Mouse (Mus musculus) MEL (cell line): Measurements from ENCODE around the gene Plxnc1.

ENCODE experiments used
- CTCF ChIP-seq, 3 experiments: IDR thresholded peaks in 2 of 3; conservative IDR thresholded peaks in 1 of 3; 2 replicates each; pipeline ENCODE4 v1.5.1; 2011 to 2012; ENCODE audit warnings: low read length in 3 of 3, low read depth in 2 of 3, mild to moderate bottlenecking in 2 of 3, improper control_type of control experiment in 1 of 3, inconsistent platforms in 1 of 3, mixed read lengths in 1 of 3, moderate library complexity in 1 of 3; ENCODE audit not compliant: control insufficient read depth in 1 of 3, insufficient read depth in 1 of 3, poor library complexity in 1 of 3, severe bottlenecking in 1 of 3
- EP300 ChIP-seq, 2 experiments: IDR thresholded peaks; 2 replicates each; pipeline ENCODE4 v1.6.1; 2011; ENCODE audit warnings: improper control_type of control experiment in 2 of 2, low read length in 2 of 2, low read depth in 1 of 2, mild to moderate bottlenecking in 1 of 2
- HCFC1 ChIP-seq: IDR thresholded peaks from 2 replicates; pipeline ENCODE4 v1.6.1; 2012; ENCODE audit warnings: low read depth, mild to moderate bottlenecking, inconsistent platforms, low read length, improper control_type of control experiment, moderate library complexity
- MAZ ChIP-seq: IDR thresholded peaks from 2 replicates; pipeline ENCODE4 v1.6.1; 2012; ENCODE audit warnings: low read depth, mild to moderate bottlenecking, inconsistent platforms, low read length, improper control_type of control experiment
- NRF1 ChIP-seq: IDR thresholded peaks from 2 replicates; pipeline ENCODE4 v1.6.1; 2014; ENCODE audit warnings: low read depth, mild to moderate bottlenecking, inconsistent platforms, low read length, improper control_type of control experiment, moderate library complexity; ENCODE audit not compliant: poor library complexity, insufficient read depth, severe bottlenecking
- POLR2A ChIP-seq, 2 experiments: IDR thresholded peaks; 2 replicates each; pipeline ENCODE4 v1.6.1; 2011 to 2012; ENCODE audit warnings: low read length in 2 of 2, mild to moderate bottlenecking in 2 of 2, control low read depth in 1 of 2, improper control_type of control experiment in 1 of 2, low read depth in 1 of 2, moderate library complexity in 1 of 2; ENCODE audit not compliant: control insufficient read depth in 1 of 2, insufficient read depth in 1 of 2, poor library complexity in 1 of 2
- TBP ChIP-seq: IDR thresholded peaks from 2 replicates; pipeline ENCODE4 v1.8.0; 2011; ENCODE audit warnings: low read depth, low read length, improper control_type of control experiment

DNA sequence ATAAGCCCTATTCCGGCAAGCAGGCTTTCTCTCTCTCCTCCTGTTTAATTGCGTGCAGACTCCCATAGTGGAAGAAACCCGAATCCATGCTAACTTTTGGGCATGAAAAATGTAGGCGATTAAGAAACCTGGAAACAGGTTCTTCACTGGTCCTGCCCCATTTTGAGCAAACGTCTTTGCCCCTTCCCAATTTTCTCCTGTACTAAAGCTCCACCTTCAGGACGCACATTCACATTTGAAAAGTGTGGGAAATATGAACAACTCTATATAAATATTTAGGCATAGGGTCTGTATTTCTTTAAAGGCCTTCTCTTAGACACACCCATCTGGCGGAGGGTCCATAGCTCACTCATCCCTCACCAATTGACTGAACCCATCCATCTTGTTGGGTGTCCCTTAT is 2.8 kb upstream of the Plxnc1 start:
- no peak for TF ChIP-seq EP300 (IDR thresholded peaks at IDR 0.05; ENCODE audit: low read depth in 1 of 2, low read length in 2 of 2)
- TF ChIP-seq TBP: no peak
- TF ChIP-seq MAZ: no peak
- peak in 1 of 3 experiments; percentile 27; a peak in 2 of 6 replicates for TF ChIP-seq CTCF (IDR thresholded peaks at IDR 0.05 in 2 of 3, conservative IDR thresholded peaks at IDR 0.05 in 1 of 3; ENCODE audit: control insufficient read depth in 1 of 3, insufficient read depth in 1 of 3, low read depth in 2 of 3, low read length in 3 of 3, poor library complexity in 1 of 3, severe bottlenecking in 1 of 3)
- TF ChIP-seq POLR2A (IDR thresholded peaks at IDR 0.05; ENCODE audit: control insufficient read depth in 1 of 2, insufficient read depth in 1 of 2, low read depth in 1 of 2, low read length in 2 of 2, poor library complexity in 1 of 2): no peak
- no peak for TF ChIP-seq NRF1
- TF ChIP-seq HCFC1: no peak
